Mouse (Mus musculus): ENCODE measurements at regions not wholly inside any gene's neighbourhood (a gene's known extent, or its start where the extent isn't known, plus 50 kb on each side); places are given as distances from the start of the nearest gene placed in this dataset.
"Not testable (repeated sequence)": the region's sequence is repeated elsewhere in the genome, so short reads cannot be mapped to it uniquely, and the experiment has no call there.

GRCm38 (mm10) chr4:105844675-105845466, 55.2 kb downstream of the Gm12728 start:
- DNase-seq: no peak

GRCm38 (mm10) chr4:105845998-105846989, 56.6 kb downstream of the Gm12728 start:
- not testable (repeated sequence) for DNase-seq

- DNase-seq: no peak
Measured at GRCm38 (mm10) chr4:105853086-105853485, 63.4 kb downstream of the Gm12728 start.

- no peak for DNase-seq
Measured at GRCm38 (mm10) chr4:105859052-105859864, 69.6 kb downstream of the Gm12728 start.

- DNase-seq: no peak
Measured at GRCm38 (mm10) chr4:105860930-105861653, 71.4 kb downstream of the Gm12728 start.

- DNase-seq: no peak
Measured at GRCm38 (mm10) chr4:105861654-105862037, 72.0 kb downstream of the Gm12728 start.

GRCm38 (mm10) chr4:105870512-105870911, 80.8 kb downstream of the Gm12728 start:
- DNase-seq: no peak

GRCm38 (mm10) chr4:105877246-105877645, 87.6 kb downstream of the Gm12728 start:
- no peak for DNase-seq

GRCm38 (mm10) chr4:105879891-105880290, 90.2 kb downstream of the Gm12728 start:
- no peak for DNase-seq

GRCm38 (mm10) chr4:105884791-105885190, 95.1 kb downstream of the Gm12728 start:
- no peak for DNase-seq

GRCm38 (mm10) chr4:105891438-105891837, 101.8 kb downstream of the Gm12728 start:
- no peak for DNase-seq

GRCm38 (mm10) chr4:105892065-105892464, 102.4 kb downstream of the Gm12728 start:
- DNase-seq: no peak

- DNase-seq: no peak
Measured at GRCm38 (mm10) chr4:105895116-105895515, 105.4 kb downstream of the Gm12728 start.

- no peak for DNase-seq
Measured at GRCm38 (mm10) chr4:105898054-105898847, 108.6 kb downstream of the Gm12728 start.

- no peak for DNase-seq
Measured at GRCm38 (mm10) chr4:105904896-105905295, 115.2 kb downstream of the Gm12728 start.

GRCm38 (mm10) chr4:105906411-105906810, 116.7 kb downstream of the Gm12728 start:
- DNase-seq: no peak

- DNase-seq: no peak
Measured at GRCm38 (mm10) chr4:105907611-105908010, 117.9 kb downstream of the Gm12728 start.

GRCm38 (mm10) chr4:105908281-105908680, 118.6 kb downstream of the Gm12728 start:
- no peak for DNase-seq

- no peak for DNase-seq
Measured at GRCm38 (mm10) chr4:105909272-105909671, 119.6 kb downstream of the Gm12728 start.

GRCm38 (mm10) chr4:105910666-105911065, 121.0 kb downstream of the Gm12728 start:
- DNase-seq: no peak

GRCm38 (mm10) chr4:105911678-105912077, 122.0 kb downstream of the Gm12728 start:
- DNase-seq: no peak
